Mouse (Mus musculus) megakaryocyte, adult 5-6 weeks (primary cell): Measurements from ENCODE around the gene Atp5g2. TPM values are rescaled to one million over a fixed set of nuclear protein-coding genes. Genes with fewer than 3 reads are reported as not detected.
A peak's percentile ranks its signal among the peaks of the same experiment; 100 is the strongest.

Experiments used
- ATAC-seq: 2 replicates; pipeline ENCODE4 v1.8.0; 2016; ENCODE audit warnings: mild to moderate bottlenecking, inconsistent platforms; ENCODE audit not compliant: poor library complexity, severe bottlenecking
- total RNA-seq, 2 experiments: library from RNA; stranded (forward) in 1 of 2; stranded (reverse) in 1 of 2; fragments of 153-499, 151-499 nt in 1 of 2; fragments of 221-1000, 200-1000 nt in 1 of 2; gene quantifications; 2 replicates each; pipeline versions ENCODE4 v1.2.3 to v1.2.4; 2015 to 2017

Gene Atp5g2
- total RNA-seq (2015): 43.8 and 46.5 TPM in 2 replicates
- total RNA-seq (2017): 44.3 and 47.5 TPM in 2 replicates

GRCm38 (mm10) chr15:102672215-102673071 is at the start of gene Atp5g2:
Gene Atp5g2, minus strand, starts transcription at chr15:102672352.
- no peak for ATAC-seq

GRCm38 (mm10) chr15:102721016-102721898 is 49.1 kb upstream of the Atp5g2 start:
- peak; percentile 26; the same call in 1 of the 2 replicates for ATAC-seq

- no peak for ATAC-seq
Measured at GRCm38 (mm10) chr15:102716132-102716531, 44.0 kb upstream of the Atp5g2 start.

- no peak for ATAC-seq
Measured at GRCm38 (mm10) chr15:102707736-102708269, 35.7 kb upstream of the Atp5g2 start.

- ATAC-seq: no peak
Measured at GRCm38 (mm10) chr15:102705923-102706503, 33.9 kb upstream of the Atp5g2 start.

GRCm38 (mm10) chr15:102705226-102705894 is 33.2 kb upstream of the Atp5g2 start:
- no peak for ATAC-seq

GRCm38 (mm10) chr15:102704806-102705205 is 32.7 kb upstream of the Atp5g2 start:
- ATAC-seq: no peak

- no peak for ATAC-seq
Measured at GRCm38 (mm10) chr15:102702972-102703371, 30.8 kb upstream of the Atp5g2 start.

GRCm38 (mm10) chr15:102698193-102698592 is 26.0 kb upstream of the Atp5g2 start:
- peak; percentile 64 for ATAC-seq

- ATAC-seq: no peak
Measured at GRCm38 (mm10) chr15:102696899-102697298, 24.7 kb upstream of the Atp5g2 start.

- ATAC-seq: no peak
Measured at GRCm38 (mm10) chr15:102693600-102693999, 21.4 kb upstream of the Atp5g2 start.

- ATAC-seq: peak; percentile 35; the same call in 1 of the 2 replicates
Measured at GRCm38 (mm10) chr15:102692991-102693411, 20.8 kb upstream of the Atp5g2 start.

GRCm38 (mm10) chr15:102692321-102692804 is 20.2 kb upstream of the Atp5g2 start:
- no peak for ATAC-seq

- no peak for ATAC-seq
Measured at GRCm38 (mm10) chr15:102685791-102686190, 13.6 kb upstream of the Atp5g2 start.

- ATAC-seq: no peak
Measured at GRCm38 (mm10) chr15:102683670-102684069, 11.5 kb upstream of the Atp5g2 start.

- no peak for ATAC-seq
Measured at GRCm38 (mm10) chr15:102676345-102676744, 4.2 kb upstream of the Atp5g2 start.

- no peak for ATAC-seq
Measured at GRCm38 (mm10) chr15:102673548-102673947, 1.4 kb upstream of the Atp5g2 start.

GRCm38 (mm10) chr15:102671721-102672214 is 384 bp downstream of the Atp5g2 start:
- ATAC-seq: peak; percentile 33

- ATAC-seq: peak; percentile 98
Measured at GRCm38 (mm10) chr15:102670767-102671575, 1.2 kb downstream of the Atp5g2 start.
